27 mouse cellular contexts compared by ENCODE assay signal in genomic region chr1:154116188-154116710, GRCm38 (mm10).
DNase-seq lines count a peak whose midpoint lies in the region; ATAC-seq and TF ChIP-seq lines count a peak whose summit lies in the region.
"Had no signal": no experiment of that assay in that cellular context is flagged by ENCODE, and none has a peak within 500 bp of the region (broad histone marks: within the 10 kb centered on the region; RNA-seq: fewer than 3 reads in every experiment).

No protein-coding gene starts in this region.

- no peak overlapping the region for H3K4me3 ChIP-seq in layer of hippocampus, adult 2 months
- no peak overlapping the region for H3K4me3 ChIP-seq in olfactory bulb, adult 2 months (ENCODE audit: insufficient read depth, low read depth, low read length)
- H3K4me3 ChIP-seq in hindbrain, embryonic 13.5 days: no peak overlapping the region
- H3K4me3 ChIP-seq: embryonic facial prominence, embryonic 13.5 days; forebrain, embryonic 10.5 days; forebrain, embryonic 15.5 days; heart, embryonic 15.5 days; kidney, embryonic 15.5 days; limb, embryonic 10.5 days; limb, embryonic 15.5 days; midbrain, embryonic 15.5 days had no signal

- H3K27ac ChIP-seq in layer of hippocampus, adult 2 months: peak overlapping the region; percentile 93
- 0 out of 2 replicates have a peak overlapping the region, but pooled peaks have one; percentile 51 for H3K27ac ChIP-seq in olfactory bulb, adult 2 months (ENCODE audit: insufficient read depth, low read depth, low read length)
- H3K27ac ChIP-seq in hindbrain, embryonic 13.5 days: no peak overlapping the region
- H3K27ac ChIP-seq: forebrain, embryonic 10.5 days; forebrain, embryonic 15.5 days; heart, embryonic 15.5 days; hindbrain, postnatal 0 days; kidney, embryonic 15.5 days; limb, embryonic 10.5 days; limb, embryonic 15.5 days; liver, embryonic 14.5 days; midbrain, embryonic 15.5 days had no signal

- TF ChIP-seq POLR2A in olfactory bulb, adult 2 months (IDR thresholded peaks at IDR 0.05; ENCODE audit: insufficient read depth, low read depth, low read length): no peak

- no peak overlapping the region for H3K4me2 ChIP-seq in hindbrain, embryonic 13.5 days
- H3K4me2 ChIP-seq: forebrain, embryonic 15.5 days; heart, embryonic 15.5 days; kidney, embryonic 15.5 days; limb, embryonic 15.5 days; midbrain, embryonic 15.5 days had no signal

- no peak for ATAC-seq in hindbrain, embryonic 13.5 days (ENCODE audit: low FRiP score)
- ATAC-seq in CD4-positive, CD25-positive, alpha-beta regulatory T cell, adult 4 months: no peak
- ATAC-seq: activated CD4-positive, CD25-positive, alpha-beta regulatory T cell, adult 4 months; forebrain, embryonic 15.5 days; hindbrain, postnatal 0 days; intestine, postnatal 0 days; midbrain, embryonic 15.5 days had no signal

- no peak for TF ChIP-seq CTCF in layer of hippocampus, adult 2 months (conservative IDR thresholded peaks at IDR 0.05)
- no peak for TF ChIP-seq CTCF in olfactory bulb, adult 2 months (IDR thresholded peaks at IDR 0.05; ENCODE audit: insufficient read depth, low read depth, low read length)

- no peaks in the 10 kb centered on the region for H3K36me3 ChIP-seq in hindbrain, embryonic 13.5 days
- H3K36me3 ChIP-seq: embryonic facial prominence, embryonic 13.5 days; forebrain, embryonic 10.5 days; forebrain, embryonic 15.5 days; heart, embryonic 15.5 days; kidney, embryonic 15.5 days; limb, embryonic 10.5 days; limb, embryonic 15.5 days; midbrain, embryonic 15.5 days had no signal

- H3K27me3 ChIP-seq in hindbrain, embryonic 13.5 days: 0 out of 2 replicates have a peak, but pooled peaks cover 3% of the 10 kb centered on the region
- H3K27me3 ChIP-seq: embryonic facial prominence, embryonic 13.5 days; forebrain, embryonic 15.5 days; heart, embryonic 15.5 days; kidney, embryonic 15.5 days; limb, embryonic 15.5 days; midbrain, embryonic 15.5 days had no signal

- peaks cover 16% of the 10 kb centered on the region for H3K4me1 ChIP-seq in olfactory bulb, adult 2 months (ENCODE audit: control insufficient read depth, insufficient read depth, low read length)
- peaks cover 12% of the 10 kb centered on the region for H3K4me1 ChIP-seq in hindbrain, embryonic 13.5 days (replicated peaks)
- H3K4me1 ChIP-seq: midbrain, embryonic 15.5 days had no signal

- DNase-seq in adrenal gland, adult (ENCODE audit: inconsistent age in 2 of 2, low spot score in 1 of 2): peak; percentile 5 to 26
- no peak for DNase-seq in adrenal gland, postnatal 10 days
- no peak for DNase-seq in layer of hippocampus, adult 2 months (ENCODE audit: low spot score in 2 of 2)
- DNase-seq in layer of hippocampus, adult 8-10 months (ENCODE audit: low spot score in 2 of 2): no peak
- DNase-seq in A20 (ENCODE audit: low read depth, low spot score): peak; percentile 32
- DNase-seq: adrenal gland, postnatal 14 days; cerebellum, adult 11-12 months; cerebellum, adult 9-11 months; kidney, postnatal 25 days; lung, adult 2 months; right cerebral cortex, postnatal 4 days; thymus, postnatal 14 days had no signal

- WGBS in olfactory bulb, adult 2 months: 86% methylated on average over 7 of the region's 7 CpGs
- 87% methylated on average over 7 of the region's 7 CpGs for WGBS in hindbrain, embryonic 13.5 days

- no peaks in the 10 kb centered on the region for H3K9me3 ChIP-seq in hindbrain, embryonic 13.5 days
- H3K9me3 ChIP-seq: embryonic facial prominence, embryonic 13.5 days; forebrain, embryonic 10.5 days; forebrain, embryonic 15.5 days; heart, embryonic 15.5 days; kidney, embryonic 15.5 days; limb, embryonic 10.5 days; limb, embryonic 15.5 days; midbrain, embryonic 15.5 days had no signal

- H3K9ac ChIP-seq in hindbrain, embryonic 13.5 days: no peak overlapping the region
- H3K9ac ChIP-seq: embryonic facial prominence, embryonic 13.5 days; forebrain, embryonic 15.5 days; heart, embryonic 15.5 days; kidney, embryonic 15.5 days; limb, embryonic 15.5 days; liver, embryonic 14.5 days; midbrain, embryonic 15.5 days had no signal

Comparison
In these comparisons a context has a peak if more than half of its experiments do, and no peak if none do; other contexts are left out.
1. DNase-seq: peak in adrenal gland, adult (2 of 2) and A20 (single experiment); none in adrenal gland, postnatal 10 days (single experiment), layer of hippocampus, adult 2 months (0 of 2) and layer of hippocampus, adult 8-10 months (0 of 2).